Mouse (Mus musculus) forebrain, embryonic 15.5 days (tissue): ENCODE results near the gene Arhgap27. TPM values are rescaled to one million over a fixed set of nuclear protein-coding genes. Genes with fewer than 3 reads are reported as not detected.
"Not testable (repeated sequence)": the region's sequence is repeated elsewhere in the genome, so short reads cannot be mapped to it uniquely, and the experiment has no call there.

ENCODE experiments used
- ATAC-seq: fragments of 200-750 bp; cut with Nextera tagmentation; replicated peaks from 2 replicates; pipeline ENCODE4 v1.8.0; 2017; ENCODE audit warnings: mild to moderate bottlenecking, moderate TSS enrichment, moderate library complexity
- H3K27ac ChIP-seq: fragments of 300-500 bp; sonication (generic); replicated peaks from 2 replicates; pipeline ENCODE4 v1.5.1; 2015; ENCODE audit warnings: mild to moderate bottlenecking, inconsistent platforms
- H3K27me3 ChIP-seq: fragments of 300-500 bp; sonication (generic); 2 replicates; pipeline ENCODE4 v1.6.1; 2015; ENCODE audit warnings: inconsistent platforms
- H3K36me3 ChIP-seq: fragments of 300-500 bp; sonication (generic); 2 replicates; pipeline ENCODE4 v1.6.1; 2015; ENCODE audit warnings: mild to moderate bottlenecking, inconsistent platforms
- H3K4me1 ChIP-seq: fragments of 300-500 bp; sonication (generic); 2 replicates; pipeline ENCODE4 v1.6.1; 2015; ENCODE audit warnings: inconsistent platforms
- H3K4me2 ChIP-seq: fragments of 300-500 bp; sonication (generic); replicated peaks from 2 replicates; pipeline ENCODE4 v1.6.1; 2015; ENCODE audit warnings: mild to moderate bottlenecking, inconsistent platforms
- H3K4me3 ChIP-seq: fragments of 300-500 bp; sonication (generic); 2 replicates; pipeline ENCODE4 v1.5.1; 2015; ENCODE audit warnings: mild to moderate bottlenecking, inconsistent platforms
- H3K9ac ChIP-seq: fragments of 300-500 bp; sonication (generic); replicated peaks from 2 replicates; pipeline ENCODE4 v1.6.1; 2015; ENCODE audit warnings: mild to moderate bottlenecking, inconsistent platforms
- H3K9me3 ChIP-seq: fragments of 300-500 bp; sonication (generic); 2 replicates; pipeline ENCODE4 v1.6.1; 2016; ENCODE audit warnings: inconsistent platforms
- WGBS: fragments of 180-500 bp; shearing (Covaris S2); methylation state at CpG from one replicate; pipeline ENCODE4 v1.1.7; 2015; ENCODE audit warnings: mixed read lengths; 5-methylcytosine and 5-hydroxymethylcytosine counted together
- polyA plus RNA-seq: library from polyadenylated mRNA; unstranded; fragments of >200 nt; fragmentation: Nextera tagmentation; extraction: Ambion mirVana; gene quantifications from 2 replicates; pipeline ENCODE4 v1.2.1, GENCODE M21; 2015

The Arhgap27 gene
- polyA plus RNA-seq, 1 experiment from 2014 or later = 2.5 TPM

- Histone ChIP-seq H3K27me3 (no peaks in the 10 kb centered on the region), H3K27ac (no peak overlapping the region), H3K4me3 (no peak overlapping the region), H3K9me3 (no peaks in the 10 kb centered on the region), H3K9ac (no peak overlapping the region), H3K4me2 (no peak overlapping the region), H3K36me3 (no peaks in the 10 kb centered on the region), H3K4me1 (peaks cover 7% of the 10 kb centered on the region)
- no peak for ATAC-seq
- 85% methylated on average over 10 of the region's 10 CpGs for WGBS
These were observed 53.4 kb downstream of the Arhgap27 start for GRCm38 (mm10) chr11:103309956-103310574.

GRCm38 (mm10) chr11:103307910-103308309, 55.6 kb downstream of the Arhgap27 start:
- ATAC-seq = no peak
- Histone ChIP-seq H3K4me3 (no peak overlapping the region), H3K4me2 (no peak overlapping the region), H3K4me1 (peaks cover 7% of the 10 kb centered on the region), H3K27me3 (no peaks in the 10 kb centered on the region), H3K9ac (no peak overlapping the region), H3K36me3 (no peaks in the 10 kb centered on the region), H3K27ac (no peak overlapping the region), H3K9me3 (no peaks in the 10 kb centered on the region)
- WGBS = 83% methylated on average over 8 of the region's 8 CpGs

DNA sequence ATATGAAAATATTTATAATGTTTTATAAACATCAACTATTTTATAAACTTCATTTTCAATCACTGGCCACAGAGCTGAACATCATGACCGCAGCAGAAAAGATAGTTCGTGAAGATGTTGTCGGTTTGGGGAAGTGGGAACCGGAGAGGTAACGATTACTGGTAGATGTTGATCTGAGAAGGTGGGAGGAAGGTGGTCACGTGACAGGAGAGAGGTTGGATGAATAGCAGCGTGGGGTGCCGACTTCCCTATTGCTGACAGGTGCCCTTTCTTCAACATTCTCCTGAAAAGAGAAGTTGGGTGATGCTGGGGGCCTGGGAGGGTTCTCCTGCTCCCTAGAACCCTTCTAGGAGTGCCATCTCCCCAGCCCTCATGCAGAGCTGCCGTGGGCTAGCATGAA, 59.0 kb downstream of the Arhgap27 start:
- 89% methylated on average over 9 of the region's 9 CpGs for WGBS
- ATAC-seq = no peak

GRCm38 (mm10) chr11:103294772-103295171, 68.7 kb downstream of the Arhgap27 start:
- Histone ChIP-seq H3K27me3 (no peaks in the 10 kb centered on the region), H3K4me2 (no peak overlapping the region), H3K9me3 (no peaks in the 10 kb centered on the region), H3K4me1 (peaks cover 7% of the 10 kb centered on the region), H3K9ac (no peak overlapping the region), H3K36me3 (no peaks in the 10 kb centered on the region), H3K27ac (no peak overlapping the region), H3K4me3 (no peak overlapping the region)
- no peak for ATAC-seq
- 92% methylated on average over 7 of the region's 7 CpGs for WGBS

More for the DNA sequence above, 59.0 kb downstream of the Arhgap27 start:
- Histone ChIP-seq H3K36me3 (no peaks in the 10 kb centered on the region), H3K27me3 (no peaks in the 10 kb centered on the region), H3K9me3 (no peaks in the 10 kb centered on the region), H3K4me1 (no peaks in the 10 kb centered on the region), H3K4me3 (no peak overlapping the region), H3K27ac (no peak overlapping the region), H3K4me2 (no peak overlapping the region), H3K9ac (no peak overlapping the region)

- WGBS = 92% methylated on average over 6 of the region's 6 CpGs
These were observed 69.4 kb downstream of the Arhgap27 start for GRCm38 (mm10) chr11:103294066-103294465.

DNA sequence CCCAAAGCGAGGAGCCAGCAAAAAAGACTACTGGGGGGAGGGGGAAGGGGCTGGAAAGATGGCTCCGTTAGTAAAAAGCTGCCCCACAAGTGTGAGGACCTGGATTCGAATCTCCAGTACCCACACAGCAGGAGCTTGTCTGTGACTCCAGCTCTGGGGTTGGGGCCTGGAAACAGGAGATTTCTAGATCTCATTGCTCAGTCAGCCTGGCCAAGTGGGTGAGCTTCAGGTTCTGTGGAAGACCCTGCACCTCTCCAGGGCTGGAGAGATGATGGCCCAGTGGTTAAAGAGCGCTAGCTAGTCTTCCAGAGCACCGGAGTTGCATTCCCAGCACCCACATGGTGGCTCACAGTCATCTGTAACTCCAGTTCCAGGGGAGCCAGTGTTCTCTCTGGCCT, 70.6 kb downstream of the Arhgap27 start:
- 84% methylated on average over 5 of the region's 5 CpGs for WGBS
- Histone ChIP-seq H3K27ac (no peak overlapping the region), H3K4me2 (no peak overlapping the region), H3K4me3 (no peak overlapping the region), H3K4me1 (peaks cover 11% of the 10 kb centered on the region), H3K9me3 (no peaks in the 10 kb centered on the region), H3K9ac (no peak overlapping the region), H3K36me3 (no peaks in the 10 kb centered on the region), H3K27me3 (no peaks in the 10 kb centered on the region)
- ATAC-seq = no peak

More at GRCm38 (mm10) chr11:103294066-103294465, 69.4 kb downstream of the Arhgap27 start:
- Histone ChIP-seq H3K9me3 (no peaks in the 10 kb centered on the region), H3K4me3 (no peak overlapping the region), H3K36me3 (no peaks in the 10 kb centered on the region), H3K27ac (no peak overlapping the region), H3K4me2 (no peak overlapping the region), H3K4me1 (peaks cover 7% of the 10 kb centered on the region), H3K9ac (no peak overlapping the region), H3K27me3 (no peaks in the 10 kb centered on the region)
- ATAC-seq = no peak

- Histone ChIP-seq H3K4me3 (no peak overlapping the region), H3K36me3 (no peaks in the 10 kb centered on the region), H3K9ac (no peak overlapping the region), H3K4me2 (no peak overlapping the region), H3K27ac (no peak overlapping the region), H3K9me3 (no peaks in the 10 kb centered on the region), H3K27me3 (no peaks in the 10 kb centered on the region), H3K4me1 (peaks cover 11% of the 10 kb centered on the region)
- no peak for ATAC-seq
- WGBS = 16% methylated on average over 14 of the region's 14 CpGs
These were observed 71.2 kb downstream of the Arhgap27 start for GRCm38 (mm10) chr11:103292152-103292889.

- not testable (repeated sequence) for H3K4me2 ChIP-seq, H3K9me3 ChIP-seq, H3K27ac ChIP-seq, H3K9ac ChIP-seq, ATAC-seq, H3K4me3 ChIP-seq, H3K36me3 ChIP-seq, H3K27me3 ChIP-seq
- H3K4me1 ChIP-seq = peaks cover 11% of the 10 kb centered on the region
- 89% methylated on average over 7 of the region's 7 CpGs for WGBS
These were observed 72.7 kb downstream of the Arhgap27 start for GRCm38 (mm10) chr11:103290841-103291240.

DNA sequence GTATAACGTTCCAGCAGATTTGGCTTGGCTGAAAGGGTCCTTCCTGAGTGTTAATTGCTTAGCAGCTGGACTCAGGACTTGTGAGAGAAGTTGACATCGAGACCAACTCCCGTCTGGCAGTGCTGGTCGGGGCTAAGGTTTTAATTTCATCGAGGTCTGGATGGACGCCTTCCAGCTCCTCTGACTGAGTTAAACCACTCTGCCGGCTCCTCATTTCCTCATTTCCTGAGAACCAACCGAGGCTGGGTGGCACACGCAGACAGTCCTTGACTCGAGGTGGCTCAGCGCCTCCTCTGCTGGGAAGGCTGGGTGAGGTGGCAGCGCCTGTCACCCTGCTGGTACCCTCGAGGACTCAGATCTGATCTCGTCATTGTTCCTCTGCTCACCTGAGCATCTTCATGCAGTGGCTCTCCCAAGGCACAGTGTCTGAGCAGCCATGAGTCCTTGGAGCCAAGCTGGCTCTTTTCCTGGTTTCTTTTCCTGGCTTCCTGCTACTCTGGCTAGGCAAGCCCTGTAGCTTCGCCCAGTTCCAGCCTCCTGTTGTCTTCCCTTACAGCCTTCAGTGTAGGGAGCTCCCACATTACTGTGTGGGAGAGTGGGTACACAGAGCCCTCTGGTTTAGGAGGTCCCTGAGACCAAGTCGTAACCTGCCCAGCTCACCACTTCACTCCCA, 75.1 kb downstream of the Arhgap27 start:
- Histone ChIP-seq H3K27ac (no peak overlapping the region), H3K9ac (no peak overlapping the region), H3K9me3 (no peaks in the 10 kb centered on the region), H3K36me3 (no peaks in the 10 kb centered on the region), H3K4me2 (no peak overlapping the region), H3K27me3 (no peaks in the 10 kb centered on the region), H3K4me3 (no peak overlapping the region), H3K4me1 (peaks cover 11% of the 10 kb centered on the region)
- ATAC-seq = no peak
- WGBS = 80% methylated on average over 16 of the region's 16 CpGs

- no peak overlapping the region for H3K27ac ChIP-seq
- no peak overlapping the region for H3K9ac ChIP-seq
- no peaks in the 10 kb centered on the region for H3K27me3 ChIP-seq
- no peak overlapping the region for H3K4me2 ChIP-seq
- 90% methylated on average over 5 of the region's 5 CpGs for WGBS
- H3K4me1 ChIP-seq = peaks cover 5% of the 10 kb centered on the region
- H3K9me3 ChIP-seq = no peaks in the 10 kb centered on the region
- no peaks in the 10 kb centered on the region for H3K36me3 ChIP-seq
- ATAC-seq = no peak
- H3K4me3 ChIP-seq = no peak overlapping the region
These were observed 76.6 kb downstream of the Arhgap27 start for GRCm38 (mm10) chr11:103286910-103287309.

DNA sequence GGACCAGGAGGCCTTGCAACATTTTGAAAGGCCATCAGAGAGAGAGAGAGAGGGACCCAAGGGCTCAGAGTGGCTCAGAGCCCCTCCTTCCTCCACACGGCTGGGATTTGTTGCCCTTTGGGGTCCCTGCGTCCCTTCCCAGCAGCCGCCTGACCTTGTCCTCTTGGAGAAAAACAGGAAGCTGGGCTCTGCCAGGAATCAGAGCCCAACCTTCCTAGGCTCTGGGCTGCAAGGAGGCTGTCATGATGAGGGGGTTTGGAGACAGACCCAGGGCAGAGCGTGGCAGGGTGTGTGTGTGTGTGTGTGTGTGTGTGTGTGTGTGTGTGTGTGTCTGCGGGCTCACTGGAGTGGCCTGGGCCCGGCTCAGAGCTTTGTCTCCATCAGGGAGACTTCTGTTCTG, 77.5 kb downstream of the Arhgap27 start:
- H3K4me2 ChIP-seq = no peak overlapping the region
- 0 out of 2 replicates have a peak, but pooled peaks cover 4% of the 10 kb centered on the region for H3K4me1 ChIP-seq
- H3K4me3 ChIP-seq = no peak overlapping the region
- ATAC-seq = no peak
- H3K36me3 ChIP-seq = no peaks in the 10 kb centered on the region
- H3K9me3 ChIP-seq = no peaks in the 10 kb centered on the region
- H3K27ac ChIP-seq = no peak overlapping the region
- H3K27me3 ChIP-seq = no peaks in the 10 kb centered on the region
- 61% methylated on average over 6 of the region's 6 CpGs for WGBS
- H3K9ac ChIP-seq = no peak overlapping the region

DNA sequence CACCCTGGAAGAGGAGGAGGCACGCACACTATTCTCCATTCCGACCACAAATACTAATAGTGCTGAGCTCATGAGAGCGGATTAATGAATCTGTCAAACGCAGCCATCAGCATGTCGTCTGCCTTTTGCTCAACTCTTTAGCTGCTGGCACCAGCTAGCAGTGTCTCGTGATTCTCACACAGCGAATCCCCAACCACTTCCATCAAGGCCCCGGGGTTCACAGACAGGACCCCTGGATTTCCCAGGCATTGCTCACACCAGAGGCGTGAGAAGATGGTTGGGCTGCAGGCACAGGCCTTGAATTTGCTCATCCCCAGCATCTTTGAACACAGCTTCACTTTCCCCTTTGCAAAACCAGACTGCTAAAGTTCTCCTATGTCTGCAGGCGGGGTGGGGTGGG, 78.2 kb downstream of the Arhgap27 start:
- no peak for ATAC-seq
- 78% methylated on average over 10 of the region's 10 CpGs for WGBS
- Histone ChIP-seq H3K27me3 (no peaks in the 10 kb centered on the region), H3K36me3 (no peaks in the 10 kb centered on the region), H3K4me2 (no peak overlapping the region), H3K27ac (no peak overlapping the region), H3K4me1 (0 out of 2 replicates have a peak, but pooled peaks cover 4% of the 10 kb centered on the region), H3K9me3 (no peaks in the 10 kb centered on the region), H3K9ac (no peak overlapping the region), H3K4me3 (no peak overlapping the region)
